Mouse (Mus musculus): ENCODE measurements around the gene Slc6a13.
A peak's percentile ranks its signal among the peaks of the same experiment; 100 is the strongest.

DNA sequence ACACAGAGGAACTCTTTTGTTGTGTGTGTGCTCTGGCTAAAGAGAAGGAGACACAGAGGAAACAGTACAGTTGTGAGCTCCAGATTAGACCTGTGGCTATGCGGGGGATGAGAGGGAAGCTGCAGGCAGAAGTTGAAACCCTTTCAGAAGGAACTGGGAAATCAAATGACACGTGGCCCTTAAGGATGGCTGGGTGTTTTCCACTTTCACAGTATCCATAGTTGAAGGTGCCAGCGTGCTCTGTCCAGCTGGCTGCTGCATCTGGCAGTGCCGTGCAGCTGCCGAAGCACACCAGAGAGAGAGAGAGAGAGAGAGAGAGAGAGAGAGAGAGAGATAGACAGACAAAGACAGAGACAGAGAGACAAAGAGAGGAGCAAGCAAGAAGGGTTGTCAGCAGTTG, 48.8 kb upstream of the Slc6a13 start:
- TF ChIP-seq CTCF (IDR thresholded peaks at IDR 0.05 in 2 of 3, conservative IDR thresholded peaks at IDR 0.05 in 1 of 3; ENCODE audit: control insufficient read depth in 1 of 3, insufficient read depth in 1 of 3, low read depth in 2 of 3, low read length in 3 of 3, poor library complexity in 1 of 3, severe bottlenecking in 1 of 3) (no peak), MYB (IDR thresholded peaks at IDR 0.05; ENCODE audit: low read depth, low read length) (no peak), ZNF384 (IDR thresholded peaks at IDR 0.05; ENCODE audit: low read depth, low read length) (no peak), UBTF (IDR thresholded peaks at IDR 0.05; ENCODE audit: borderline replicate concordance, insufficient read depth, low read depth, low read length) (no peak), POLR2A (IDR thresholded peaks at IDR 0.05; ENCODE audit: control insufficient read depth in 1 of 2, insufficient read depth in 1 of 2, low read depth in 1 of 2, low read length in 2 of 2, poor library complexity in 1 of 2) (peak in 1 of 2 experiments; percentile 27; a peak in 1 of 4 replicates), ETS1 (IDR thresholded peaks at IDR 0.05; ENCODE audit: low read depth, low read length) (0 out of 2 replicates have a peak, but pooled peaks have one; percentile 26), EP300 (IDR thresholded peaks at IDR 0.05; ENCODE audit: low read depth in 1 of 2, low read length in 2 of 2) (peak in 1 of 2 experiments; percentile 62; a peak in 2 of 4 replicates), JUND (IDR thresholded peaks at IDR 0.05; ENCODE audit: low read depth, low read length) (no peak), POLR2AphosphoS2 (IDR thresholded peaks at IDR 0.05; ENCODE audit: low read length) (no peak), CHD1 (IDR thresholded peaks at IDR 0.05; ENCODE audit: low read depth, low read length) (no peak), GATA1 (IDR thresholded peaks at IDR 0.05; ENCODE audit: low read depth, low read length) (no peak), NRF1 (IDR thresholded peaks at IDR 0.05; ENCODE audit: insufficient read depth, low read depth, low read length, poor library complexity, severe bottlenecking) (no peak), MAFK (IDR thresholded peaks at IDR 0.05; ENCODE audit: borderline replicate concordance, low read depth, low read length) (no peak)

All from MEL (cell line).